Mouse (Mus musculus) embryonic facial prominence, embryonic 11.5 days (tissue): Measurements from ENCODE around the gene Olfr102. TPM values are rescaled to one million over a fixed set of nuclear protein-coding genes. Genes with fewer than 3 reads are reported as not detected.

ENCODE experiments used
- ATAC-seq: fragments of 200-750 bp; cut with Nextera tagmentation; replicated peaks from 2 replicates; pipeline ENCODE4 v1.8.0; 2017; ENCODE audit warnings: low read depth; ENCODE audit not compliant: insufficient number of reproducible peaks, low FRiP score, low TSS enrichment
- DNase-seq: peaks from one replicate; pipeline ENCODE4 v3.0.0-alpha.2; 2015; ENCODE audit warnings: low spot score
- H3K27ac ChIP-seq: fragments of 300-500 bp; sonication (generic); replicated peaks from 2 replicates; pipeline ENCODE4 v1.5.1; 2014; ENCODE audit warnings: mild to moderate bottlenecking, low read depth, low read length, control low read depth
- H3K27me3 ChIP-seq: fragments of 300-500 bp; sonication (generic); 2 replicates; pipeline ENCODE4 v1.6.1; 2014; ENCODE audit warnings: mild to moderate bottlenecking, low read length, moderate library complexity, mixed read lengths; ENCODE audit not compliant: control insufficient read depth, insufficient read depth
- H3K36me3 ChIP-seq: fragments of 300-500 bp; sonication (generic); replicated peaks from 2 replicates; pipeline ENCODE4 v1.6.1; 2014; ENCODE audit warnings: low read depth, mild to moderate bottlenecking, low read length, moderate library complexity, mixed read lengths; ENCODE audit not compliant: control insufficient read depth, insufficient read depth
- H3K4me1 ChIP-seq: fragments of 300-500 bp; sonication (generic); 2 replicates; pipeline ENCODE4 v1.6.1; 2014; ENCODE audit warnings: low read length, mixed read lengths; ENCODE audit not compliant: control insufficient read depth, insufficient read depth
- H3K4me2 ChIP-seq: fragments of 300-500 bp; sonication (generic); 2 replicates; pipeline ENCODE4 v1.6.1; 2014; ENCODE audit warnings: low read depth, mild to moderate bottlenecking, control low read depth, low read length, moderate library complexity
- H3K4me3 ChIP-seq: fragments of 300-500 bp; sonication (generic); 2 replicates; pipeline ENCODE4 v1.5.1; 2014; ENCODE audit warnings: low read depth, low read length, control low read depth
- H3K9ac ChIP-seq: fragments of 300-500 bp; sonication (generic); replicated peaks from 2 replicates; pipeline ENCODE4 v1.6.1; 2014; ENCODE audit warnings: mild to moderate bottlenecking, control low read depth, low read length
- H3K9me3 ChIP-seq: fragments of 300-500 bp; sonication (generic); replicated peaks from 2 replicates; pipeline ENCODE4 v1.6.1; 2016; ENCODE audit warnings: mild to moderate bottlenecking, low read length, inconsistent platforms, mixed read lengths; ENCODE audit not compliant: control insufficient read depth
- WGBS: fragments of 180-500 bp; shearing (Covaris S2); extraction: QIAGEN DNeasy Blood & Tissue Kit; methylation state at CpG from one replicate; pipeline ENCODE4 v1.1.7; 2014; 5-methylcytosine and 5-hydroxymethylcytosine counted together
- polyA plus RNA-seq: library from polyadenylated mRNA; unstranded; fragments of >200 nt; fragmentation: Nextera tagmentation; extraction: Ambion mirVana; gene quantifications from 2 replicates; pipeline ENCODE4 v1.2.1, GENCODE M21; 2014

Gene Olfr102
- not detected in 2 replicates for polyA plus RNA-seq

- H3K4me3 ChIP-seq: no peak within 1 kb of the TSS
- ATAC-seq (no peak), DNase-seq (no peak)
- H3K9ac ChIP-seq: no peak within 1 kb of the TSS
- H3K27ac ChIP-seq: no peak within 1 kb of the TSS
- H3K27me3 ChIP-seq: no peaks in the 10 kb centered on the region
- no peak within 1 kb of the TSS for H3K4me2 ChIP-seq
- no peaks in the 10 kb centered on the region for H3K9me3 ChIP-seq
- no peaks in the 10 kb centered on the region for H3K4me1 ChIP-seq
- H3K36me3 ChIP-seq: no peaks in the 10 kb centered on the region
Observed at GRCm38 (mm10) chr17:37316954-37317353, at the start of gene Olfr102. Olfr102 (minus strand) TSS chr17:37317054.

DNA sequence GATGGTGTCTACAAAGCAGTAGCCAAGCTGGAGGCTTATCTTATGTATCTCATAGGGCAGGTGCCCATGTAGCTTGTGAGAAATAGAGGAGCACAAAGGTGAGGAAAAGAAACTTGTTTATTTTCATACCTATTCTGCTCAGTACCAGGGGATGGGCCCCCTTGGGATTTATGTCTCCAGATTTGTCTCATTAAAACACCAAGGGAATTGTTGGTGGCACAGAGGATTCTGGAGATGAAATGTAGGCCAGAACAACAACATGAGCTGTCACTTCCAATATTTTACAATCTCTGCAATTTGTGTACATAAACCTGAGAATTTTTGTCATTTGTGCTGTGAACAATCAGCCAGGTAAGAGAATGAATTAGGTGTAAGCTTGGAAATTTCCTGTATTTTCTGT, 42.4 kb upstream of the Olfr102 start, which contains the start of gene Olfr104-ps:
Gene Olfr104-ps, plus strand, starts transcription at position 301 of the 400 bp plus-strand sequence.
- Histone ChIP-seq H3K9ac (no peak within 1 kb of the TSS), H3K4me2 (no peak within 1 kb of the TSS), H3K27ac (no peak within 1 kb of the TSS), H3K4me1 (no peaks in the 10 kb centered on the region), H3K4me3 (no peak within 1 kb of the TSS), H3K9me3 (no peaks in the 10 kb centered on the region), H3K27me3 (no peaks in the 10 kb centered on the region), H3K36me3 (no peaks in the 10 kb centered on the region)
- DNase-seq: no peak
- no peak for ATAC-seq

GRCm38 (mm10) chr17:37339598-37339997, 22.7 kb upstream of the Olfr102 start, which contains the start of gene Olfr103:
Olfr103 (minus strand) TSS chr17:37339698.
- ATAC-seq: no peak

GRCm38 (mm10) chr17:37310146-37310699, 6.6 kb downstream of the Olfr102 start:
- H3K9ac ChIP-seq: no peak overlapping the region
- no peak for ATAC-seq
- H3K27me3 ChIP-seq: no peaks in the 10 kb centered on the region
- no peak overlapping the region for H3K4me3 ChIP-seq
- no peaks in the 10 kb centered on the region for H3K36me3 ChIP-seq
- DNase-seq: no peak
- WGBS: 55% methylated on average over 2 of the region's 2 CpGs
- no peaks in the 10 kb centered on the region for H3K9me3 ChIP-seq
- no peak overlapping the region for H3K27ac ChIP-seq
- no peaks in the 10 kb centered on the region for H3K4me1 ChIP-seq
- H3K4me2 ChIP-seq: no peak overlapping the region

More at GRCm38 (mm10) chr17:37339598-37339997, 22.7 kb upstream of the Olfr102 start, which contains the start of gene Olfr103:
- Histone ChIP-seq H3K27ac (no peak within 1 kb of the TSS), H3K36me3 (no peaks in the 10 kb centered on the region), H3K27me3 (no peaks in the 10 kb centered on the region), H3K4me3 (no peak within 1 kb of the TSS), H3K9ac (no peak within 1 kb of the TSS), H3K4me2 (no peak within 1 kb of the TSS), H3K4me1 (no peaks in the 10 kb centered on the region), H3K9me3 (no peaks in the 10 kb centered on the region)
- 85% methylated on average over 2 of the region's 2 CpGs for WGBS
- no peak for DNase-seq

- Histone ChIP-seq H3K36me3 (no peaks in the 10 kb centered on the region), H3K4me1 (no peaks in the 10 kb centered on the region), H3K27me3 (no peaks in the 10 kb centered on the region), H3K9me3 (no peaks in the 10 kb centered on the region), H3K4me3 (no peak overlapping the region), H3K4me2 (no peak overlapping the region), H3K9ac (no peak overlapping the region), H3K27ac (no peak overlapping the region)
- ATAC-seq (no peak), DNase-seq (no peak)
- 38% methylated on average over 4 of the region's 4 CpGs for WGBS
Observed at GRCm38 (mm10) chr17:37308483-37308882, 8.4 kb downstream of the Olfr102 start.

DNA sequence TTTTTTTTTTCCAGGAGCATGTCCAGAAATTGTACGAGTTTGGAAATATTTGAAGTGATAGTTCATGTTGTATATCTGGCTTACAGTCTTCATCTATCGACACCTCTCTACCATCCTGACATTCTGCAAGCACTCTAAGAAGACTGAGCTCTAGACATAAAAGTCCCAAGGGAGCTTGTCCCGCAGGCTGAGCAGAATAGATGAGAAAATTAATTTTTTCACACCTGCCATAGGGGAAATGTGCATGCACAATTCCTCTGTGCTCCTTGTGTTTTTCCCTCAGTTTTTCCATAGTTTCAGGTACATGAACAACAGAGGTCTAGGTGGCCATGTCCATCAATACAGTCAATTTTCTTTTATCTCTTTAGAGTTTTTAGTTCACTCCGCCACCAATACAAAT, 12.6 kb downstream of the Olfr102 start, which contains the start of gene Olfr101:
Gene Olfr101, minus strand, starts transcription at position 101 of the 400 bp plus-strand sequence.
- WGBS: 85% methylated on average over 4 of the region's 4 CpGs
- ATAC-seq: no peak
- Histone ChIP-seq H3K27me3 (no peaks in the 10 kb centered on the region), H3K4me3 (no peak within 1 kb of the TSS), H3K36me3 (no peaks in the 10 kb centered on the region), H3K4me1 (no peaks in the 10 kb centered on the region), H3K27ac (no peak within 1 kb of the TSS), H3K9ac (no peak within 1 kb of the TSS), H3K9me3 (no peaks in the 10 kb centered on the region), H3K4me2 (no peak within 1 kb of the TSS)
- no peak for DNase-seq

DNA sequence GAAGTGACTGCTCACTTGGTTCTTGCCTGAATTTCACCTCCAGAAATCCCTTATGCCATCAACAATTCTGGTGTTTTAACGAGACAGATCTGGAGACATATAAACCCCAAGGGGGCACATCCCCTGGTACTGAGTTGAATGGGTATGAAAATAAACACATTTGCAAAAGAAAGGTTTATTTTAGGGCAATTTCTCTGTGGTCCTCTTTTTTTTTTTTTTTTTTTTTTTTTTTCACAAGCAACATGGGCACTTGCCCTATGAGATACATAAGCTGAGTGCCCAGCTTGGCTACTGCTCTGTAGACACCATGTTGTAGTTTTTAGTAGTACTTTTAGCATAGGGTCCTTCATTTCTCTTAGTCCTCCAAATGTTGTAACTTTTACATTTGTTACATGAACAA, 33.5 kb downstream of the Olfr102 start, which contains the start of gene Olfr99:
Gene Olfr99, minus strand, starts transcription at position 101 of the 400 bp plus-strand sequence.
- DNase-seq (no peak), ATAC-seq (no peak)
- no peak within 1 kb of the TSS for H3K4me3 ChIP-seq
- no peak within 1 kb of the TSS for H3K9ac ChIP-seq
- no peak within 1 kb of the TSS for H3K4me2 ChIP-seq
- H3K36me3 ChIP-seq: no peaks in the 10 kb centered on the region
- H3K27me3 ChIP-seq: no peaks in the 10 kb centered on the region
- H3K9me3 ChIP-seq: no peaks in the 10 kb centered on the region
- no peaks in the 10 kb centered on the region for H3K4me1 ChIP-seq
- H3K27ac ChIP-seq: no peak within 1 kb of the TSS
- WGBS: 57% methylated on average over 1 of the region's 1 CpGs

- no peaks in the 10 kb centered on the region for H3K36me3 ChIP-seq
- no peak overlapping the region for H3K4me2 ChIP-seq
- no peaks in the 10 kb centered on the region for H3K4me1 ChIP-seq
- WGBS: 68% methylated on average over 1 of the region's 1 CpGs
- DNase-seq (no peak), ATAC-seq (no peak)
- H3K27ac ChIP-seq: no peak overlapping the region
- no peak overlapping the region for H3K4me3 ChIP-seq
- H3K9ac ChIP-seq: no peak overlapping the region
- H3K27me3 ChIP-seq: no peaks in the 10 kb centered on the region
- no peaks in the 10 kb centered on the region for H3K9me3 ChIP-seq
Observed at GRCm38 (mm10) chr17:37280331-37280730, 36.5 kb downstream of the Olfr102 start.
